Mouse (Mus musculus): ENCODE measurements around the gene Brix1. TPM values are rescaled to one million over a fixed set of nuclear protein-coding genes. Genes with fewer than 3 reads are reported as not detected.

The Brix1 gene
- polyA plus RNA-seq, 1 experiment from 2014 or later: 113 TPM

DNA sequence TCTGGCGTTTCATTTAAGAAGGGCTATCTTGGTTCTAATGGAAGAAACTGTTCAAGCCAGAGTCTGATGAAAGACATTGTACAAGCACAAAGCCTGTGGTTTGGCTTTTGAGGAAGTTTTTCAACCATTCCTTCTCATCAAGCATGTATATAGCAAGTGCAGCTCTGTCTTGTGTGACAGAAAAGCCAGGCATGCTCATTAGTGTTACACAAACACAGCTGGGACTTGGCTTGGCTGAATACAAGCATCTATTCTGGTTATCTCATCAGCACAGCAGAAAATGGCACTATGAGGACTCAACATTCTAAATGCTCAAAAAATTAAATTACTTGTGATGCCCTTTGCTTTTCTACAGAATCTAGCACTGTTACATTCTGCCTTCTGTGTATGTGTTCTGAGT, 48.9 kb downstream of the Brix1 start:
- H3K27ac ChIP-seq: no peak overlapping the region
- no peaks in the 10 kb centered on the region for H3K27me3 ChIP-seq (ENCODE audit: insufficient read depth, poor library complexity, severe bottlenecking)
- H3K36me3 ChIP-seq: peaks cover 25% of the 10 kb centered on the region
- 0 out of 2 replicates have a peak, but pooled peaks cover 6% of the 10 kb centered on the region for H3K9me3 ChIP-seq
- no peak for DNase-seq (ENCODE audit: low spot score)
- 89% methylated on average over 1 of the region's 1 CpGs for WGBS
- no peak overlapping the region for H3K4me3 ChIP-seq
- no peaks in the 10 kb centered on the region for H3K4me1 ChIP-seq (replicated peaks)

DNA sequence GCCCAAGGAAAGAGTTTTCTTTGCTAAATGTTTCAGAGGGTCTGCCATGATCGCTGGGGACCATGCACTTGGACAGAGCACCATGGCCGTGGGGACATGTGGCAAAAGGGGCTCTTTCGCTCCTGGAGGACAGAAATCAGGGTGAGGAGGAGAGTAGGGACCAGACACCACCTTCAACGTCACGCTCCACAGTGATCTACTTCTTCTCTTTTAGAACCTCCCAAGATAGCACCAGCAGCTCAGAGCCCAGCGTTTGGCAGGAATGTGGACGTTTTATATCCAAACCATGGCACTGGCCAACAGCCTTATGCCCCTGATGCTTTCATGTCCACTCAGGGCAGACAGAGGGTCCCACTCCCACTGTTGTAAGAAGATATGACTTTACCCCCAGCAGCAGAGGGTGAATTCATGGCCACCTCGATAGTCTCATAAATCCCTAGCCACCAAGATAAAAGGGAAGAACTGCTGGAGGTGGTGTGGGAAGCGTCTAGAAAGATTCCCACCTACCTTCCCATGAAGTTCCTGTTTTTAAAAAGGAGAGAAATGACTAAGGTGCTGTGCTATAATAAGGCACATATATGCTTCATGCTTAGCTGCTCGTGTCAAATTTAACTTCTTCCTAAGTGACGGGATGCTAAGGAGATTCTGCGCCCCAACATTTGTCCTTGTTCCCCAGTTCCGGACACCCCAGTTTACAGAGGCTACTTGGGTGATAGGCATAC, 59.0 kb downstream of the Brix1 start:
- peaks cover 11% of the 10 kb centered on the region for H3K4me1 ChIP-seq (replicated peaks)
- no peak for DNase-seq (ENCODE audit: low spot score)
- WGBS: 92% methylated on average over 13 of the region's 13 CpGs

DNA sequence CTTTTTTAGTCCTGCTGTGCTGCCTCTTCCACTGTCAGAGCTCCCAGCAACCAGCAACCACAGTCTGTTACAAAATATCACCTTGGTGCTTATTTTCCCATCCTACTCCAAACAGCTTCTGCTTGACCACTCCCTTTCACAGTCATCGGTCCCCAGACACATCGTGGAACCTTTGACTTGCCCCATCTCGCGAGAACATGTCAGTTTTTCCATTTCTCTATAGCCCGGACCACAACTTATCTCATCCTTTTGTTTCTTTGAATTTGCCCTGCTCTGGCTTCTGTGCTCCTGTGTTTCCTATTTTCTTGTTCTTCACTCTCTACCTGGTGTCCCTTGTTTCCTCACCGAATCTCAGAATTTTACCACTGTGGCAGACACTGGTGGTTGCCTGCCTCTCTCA, 59.6 kb downstream of the Brix1 start:
- peaks cover 16% of the 10 kb centered on the region for H3K4me1 ChIP-seq (replicated peaks)
- H3K27me3 ChIP-seq (ENCODE audit: insufficient read depth, poor library complexity, severe bottlenecking): no peaks in the 10 kb centered on the region
- H3K36me3 ChIP-seq: no peaks in the 10 kb centered on the region
- no peaks in the 10 kb centered on the region for H3K9me3 ChIP-seq
- DNase-seq (ENCODE audit: low spot score): no peak
- 95% methylated on average over 6 of the region's 6 CpGs for WGBS
- H3K27ac ChIP-seq: no peak overlapping the region
- no peak overlapping the region for H3K4me3 ChIP-seq

More for the DNA sequence above, 59.0 kb downstream of the Brix1 start:
- Histone ChIP-seq H3K27ac (no peak overlapping the region), H3K9me3 (no peaks in the 10 kb centered on the region), H3K27me3 (ENCODE audit: insufficient read depth, poor library complexity, severe bottlenecking) (no peaks in the 10 kb centered on the region), H3K4me3 (no peak overlapping the region), H3K36me3 (no peaks in the 10 kb centered on the region)

Other genes starting within 250 kb of the Brix1 start
- gene Gm21973, start 160.6 kb downstream of the Brix1 start, polyA plus RNA-seq (2016; fragmentation: Nextera tagmentation; extraction: Ambion mirVana): not detected in 2 replicates
- not detected in 2 replicates for gene Agxt2, start 127.4 kb downstream of the Brix1 start, polyA plus RNA-seq (2016; fragmentation: Nextera tagmentation; extraction: Ambion mirVana)
- gene Dnajc21, start 15.4 kb downstream of the Brix1 start, polyA plus RNA-seq (2016; fragmentation: Nextera tagmentation; extraction: Ambion mirVana): 10.6 and 13.9 TPM in 2 replicates
- gene Rad1, start 71 bp upstream of the Brix1 start, polyA plus RNA-seq (2016; fragmentation: Nextera tagmentation; extraction: Ambion mirVana): 44.3 and 50.8 TPM in 2 replicates
- gene Ttc23l, start 72.7 kb upstream of the Brix1 start, polyA plus RNA-seq (2016; fragmentation: Nextera tagmentation; extraction: Ambion mirVana): not detected in 2 replicates
- 72.2 and 77.9 TPM in 2 replicates for gene Rai14, start 228.7 kb upstream of the Brix1 start, polyA plus RNA-seq (2016; fragmentation: Nextera tagmentation; extraction: Ambion mirVana)

Data from hindbrain, embryonic 10.5 days (tissue).